Mouse (Mus musculus) ES-E14 (cell line): Measurements from ENCODE around the gene Reln.

ENCODE experiments used
- HCFC1 ChIP-seq: IDR thresholded peaks from 2 replicates; pipeline ENCODE4 v1.6.1; 2012; ENCODE audit warnings: low read length, inconsistent platforms, borderline replicate concordance; ENCODE audit not compliant: insufficient read depth
- MAFK ChIP-seq: IDR thresholded peaks from 2 replicates; pipeline ENCODE4 v1.6.1; 2014; ENCODE audit warnings: mild to moderate bottlenecking, low read depth, low read length, inconsistent platforms; ENCODE audit not compliant: insufficient read depth
- ZC3H11A ChIP-seq: IDR thresholded peaks from 2 replicates; pipeline ENCODE4 v1.6.1; 2012; ENCODE audit warnings: low read depth, mild to moderate bottlenecking, inconsistent platforms, low read length, borderline replicate concordance
- ZNF384 ChIP-seq: IDR thresholded peaks from 2 replicates; pipeline ENCODE4 v1.6.1; 2012; ENCODE audit warnings: low read depth, low read length, inconsistent platforms

DNA sequence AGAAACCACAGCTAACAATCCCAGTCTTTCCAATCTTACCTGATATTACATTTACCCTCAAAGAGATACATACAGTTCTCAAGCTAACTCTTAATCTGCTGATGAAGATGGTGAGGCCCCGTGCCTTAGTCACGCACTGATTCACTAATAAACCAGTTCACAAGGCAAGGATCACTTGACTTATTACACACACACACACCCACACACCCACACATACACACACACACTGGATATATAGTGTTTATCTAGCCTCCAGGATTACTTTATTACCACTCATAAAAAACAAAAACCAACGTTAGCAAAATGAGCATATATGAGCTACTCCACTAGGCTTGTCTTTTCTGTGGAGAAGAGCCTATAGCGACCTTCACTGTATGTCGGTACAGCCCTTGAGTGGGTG lies 408.4 kb downstream of the Reln start:
- TF ChIP-seq ZC3H11A (no peak), ZNF384 (no peak), HCFC1 (no peak), MAFK (no peak)
